Mouse (Mus musculus): Measurements from ENCODE around the gene Emg1.
A peak's percentile ranks its signal among the peaks of the same experiment; 100 is the strongest.
"Not testable (repeated sequence)": the region's sequence is repeated elsewhere in the genome, so short reads cannot be mapped to it uniquely, and the experiment has no call there.

Emg1 gene

GRCm38 (mm10) chr6:124706061-124706627 is 5.8 kb downstream of the Emg1 start:
- no peak for DNase-seq

- no peak for DNase-seq
These were observed 7.6 kb downstream of the Emg1 start for GRCm38 (mm10) chr6:124704417-124704816.

GRCm38 (mm10) chr6:124703789-124704188 is 8.2 kb downstream of the Emg1 start:
- no peak for DNase-seq

- DNase-seq: peak; percentile 75
These were observed 9.2 kb downstream of the Emg1 start for GRCm38 (mm10) chr6:124702784-124703103.

- no peak for DNase-seq
These were observed 9.7 kb downstream of the Emg1 start for GRCm38 (mm10) chr6:124702102-124702783.

- DNase-seq: no peak
These were observed 10.6 kb downstream of the Emg1 start for GRCm38 (mm10) chr6:124701338-124701737.

GRCm38 (mm10) chr6:124699962-124700610 is 11.9 kb downstream of the Emg1 start:
- DNase-seq: no peak

GRCm38 (mm10) chr6:124699366-124699765 is 12.6 kb downstream of the Emg1 start:
- no peak for DNase-seq

GRCm38 (mm10) chr6:124698751-124699150 is 13.2 kb downstream of the Emg1 start:
- no peak for DNase-seq

GRCm38 (mm10) chr6:124696441-124697150 is 15.4 kb downstream of the Emg1 start:
- no peak for DNase-seq

GRCm38 (mm10) chr6:124694166-124694955 is 17.6 kb downstream of the Emg1 start:
- peak; percentile 64 for DNase-seq

- DNase-seq: no peak
These were observed 18.6 kb downstream of the Emg1 start for GRCm38 (mm10) chr6:124693243-124693981.

- no peak for DNase-seq
These were observed 21.5 kb downstream of the Emg1 start for GRCm38 (mm10) chr6:124690517-124690916.

- DNase-seq: no peak
These were observed 23.0 kb downstream of the Emg1 start for GRCm38 (mm10) chr6:124689011-124689410.

- DNase-seq: no peak
These were observed 23.7 kb downstream of the Emg1 start for GRCm38 (mm10) chr6:124688151-124688758.

- DNase-seq: not testable (repeated sequence)
These were observed 25.3 kb downstream of the Emg1 start for GRCm38 (mm10) chr6:124686644-124687043.

GRCm38 (mm10) chr6:124685606-124686386 is 26.2 kb downstream of the Emg1 start:
- DNase-seq: no peak

GRCm38 (mm10) chr6:124683591-124684417 is 28.2 kb downstream of the Emg1 start:
- DNase-seq: peak; percentile 50

GRCm38 (mm10) chr6:124682291-124682690 is 29.7 kb downstream of the Emg1 start:
- DNase-seq: not testable (repeated sequence)

GRCm38 (mm10) chr6:124679486-124679885 is 32.5 kb downstream of the Emg1 start:
- DNase-seq: no peak

Data from right cerebral cortex, postnatal 14 days (tissue).